Mouse (Mus musculus) left cerebral cortex, postnatal 4 days (tissue): ENCODE data around the gene Tssk6. TPM values are rescaled to one million over a fixed set of nuclear protein-coding genes. Genes with fewer than 3 reads are reported as not detected.

ENCODE experiments used
- total RNA-seq, 2 experiments: library from RNA; stranded (reverse); gene quantifications; 2 replicates each; pipeline ENCODE4 v1.2.3; 2021

The Tssk6 gene
- total RNA-seq, 2 experiments from 2014 or later: not detected

Other genes starting within 250 kb of the Tssk6 start
- 1 to 10 TPM; 3.6 to 3.8 TPM for gene Zfp964, start 247.7 kb upstream of the Tssk6 start, total RNA-seq
- 10 to 100 TPM; 18.8 to 19.3 TPM for gene Zfp869, start 191.5 kb upstream of the Tssk6 start, total RNA-seq
- gene Zfp963, start 152.2 kb upstream of the Tssk6 start, total RNA-seq: 1 to 10 TPM; 5.3 to 5.6 TPM
- gene Gm20422, start 127.3 kb upstream of the Tssk6 start, total RNA-seq: 1 to 10 TPM in 1 of 2 experiments, under 1 TPM in 1; 0.70 to 1.6 TPM
- gene Atp13a1, start 111.0 kb upstream of the Tssk6 start, total RNA-seq: 10 to 100 TPM; 51.9 to 52.3 TPM
- gene Zfp866, start 111.0 kb upstream of the Tssk6 start, total RNA-seq: 10 to 100 TPM; 41.5 to 41.7 TPM
- gene Gmip, start 93.5 kb upstream of the Tssk6 start, total RNA-seq: 10 to 100 TPM; 89.6 to 94.1 TPM
- 1 to 10 TPM; 7.2 to 7.7 TPM for gene Lpar2, start 79.8 kb upstream of the Tssk6 start, total RNA-seq
- gene Pbx4, start 69.7 kb upstream of the Tssk6 start, total RNA-seq: 10 to 100 TPM; 24.3 to 25.0 TPM
- gene Cilp2, start 14.5 kb upstream of the Tssk6 start, total RNA-seq: 1 to 10 TPM; 4.5 to 4.7 TPM
- 10 to 100 TPM; 79.0 to 86.6 TPM for gene Ndufa13, start 374 bp downstream of the Tssk6 start, total RNA-seq
- 10 to 100 TPM in 1 of 2 experiments, 1 to 10 TPM in 1; 9.5 to 10.4 TPM for gene Yjefn3, start 528 bp downstream of the Tssk6 start, total RNA-seq
- gene Gatad2a, start 94.2 kb downstream of the Tssk6 start, total RNA-seq: 10 to 100 TPM; 41.9 to 44.8 TPM
- gene Mau2, start 140.6 kb downstream of the Tssk6 start, total RNA-seq: 10 to 100 TPM; 87.6 to 88.9 TPM
- 10 to 100 TPM; 48.5 to 52.6 TPM for gene Sugp1, start 140.6 kb downstream of the Tssk6 start, total RNA-seq
- gene Tm6sf2, start 170.7 kb downstream of the Tssk6 start, total RNA-seq: 1 to 10 TPM; 1.0 to 1.6 TPM
- 1 to 10 TPM; 1.4 to 1.5 TPM for gene Hapln4, start 181.3 kb downstream of the Tssk6 start, total RNA-seq
- gene Ncan, start 218.7 kb downstream of the Tssk6 start, total RNA-seq: 100 to 1,000 TPM; 511 to 532 TPM
- gene Nr2c2ap, start 229.1 kb downstream of the Tssk6 start, total RNA-seq: 10 to 100 TPM; 33.0 to 34.5 TPM
- gene Rfxank, start 237.0 kb downstream of the Tssk6 start, total RNA-seq: 10 to 100 TPM; 11.7 to 14.6 TPM
- gene Borcs8, start 237.3 kb downstream of the Tssk6 start, total RNA-seq: 10 to 100 TPM; 42.2 to 44.7 TPM
- gene Mef2b, start 237.5 kb downstream of the Tssk6 start, total RNA-seq: under 1 TPM; 0.72 to 0.94 TPM